Mouse (Mus musculus): ENCODE data around the gene Ankrd54. TPM values are rescaled to one million over a fixed set of nuclear protein-coding genes. Genes with fewer than 3 reads are reported as not detected.
A peak's percentile ranks its signal among the peaks of the same experiment; 100 is the strongest.

Ankrd54 gene
- total and polyA plus RNA-seq, 2 experiments = 5.1 to 27.1 TPM

- peaks cover 2% of the 10 kb centered on the region; the same call in 1 of the 2 replicates for H3K4me1 ChIP-seq (ENCODE audit: control insufficient read depth, insufficient read depth, low read length)
- no peak overlapping the region for H3K9ac ChIP-seq (ENCODE audit: low read depth, low read length)
Observed at GRCm38 (mm10) chr15:79067631-79068030, 4.9 kb upstream of the Ankrd54 start.

DNA sequence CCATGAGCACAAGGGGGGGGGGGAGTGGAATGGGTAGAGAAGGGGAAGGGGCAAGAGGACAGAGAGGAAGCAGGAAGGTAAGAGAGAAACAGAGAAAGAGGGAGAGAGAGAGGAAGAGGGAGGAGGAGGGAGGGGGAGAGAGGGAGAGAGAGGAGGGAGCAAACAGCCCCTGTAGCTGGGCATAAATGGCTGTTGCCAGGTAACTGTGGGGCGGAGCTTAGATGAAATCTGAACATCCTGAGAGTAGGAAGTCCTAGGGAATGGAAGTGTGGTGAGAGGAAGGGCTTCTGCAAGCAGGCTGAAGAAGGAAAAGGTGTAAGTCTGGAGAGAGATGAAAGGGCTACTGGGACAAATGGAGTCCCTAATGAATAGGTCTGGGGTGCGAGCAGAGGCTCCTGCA, 3.6 kb upstream of the Ankrd54 start:
- Histone ChIP-seq H3K9ac (ENCODE audit: low read depth, low read length) (no peak overlapping the region), H3K27me3 (ENCODE audit: control insufficient read depth, insufficient read depth, low read length) (no peaks in the 10 kb centered on the region), H3K79me2 (ENCODE audit: control insufficient read depth, insufficient read depth, low read length) (no peaks in the 10 kb centered on the region), H3K4me3 (ENCODE audit: insufficient read depth, low read depth, low read length) (no peak overlapping the region), H3K27ac (replicated peaks; ENCODE audit: insufficient read depth, low read depth, low read length) (no peak overlapping the region), H3K4me1 (ENCODE audit: control insufficient read depth, insufficient read depth, low read length) (peaks cover 2% of the 10 kb centered on the region; the same call in 1 of the 2 replicates), H3K36me3 (ENCODE audit: control insufficient read depth, insufficient read depth, low read length) (no peaks in the 10 kb centered on the region)
- DNase-seq (ENCODE audit: extremely low read depth, low read depth, low spot score) = no peak
- TF ChIP-seq POLR2A (IDR thresholded peaks at IDR 0.05; ENCODE audit: extremely low read depth, insufficient read depth, low read length) (no peak), CTCF (IDR thresholded peaks at IDR 0.05; ENCODE audit: low read depth, low read length) (no peak)
- WGBS = 94% methylated on average over 2 of the region's 2 CpGs

More at GRCm38 (mm10) chr15:79067631-79068030, 4.9 kb upstream of the Ankrd54 start:
- Histone ChIP-seq H3K27me3 (ENCODE audit: control insufficient read depth, insufficient read depth, low read length) (no peaks in the 10 kb centered on the region), H3K4me3 (ENCODE audit: insufficient read depth, low read depth, low read length) (no peak overlapping the region), H3K27ac (replicated peaks; ENCODE audit: insufficient read depth, low read depth, low read length) (no peak overlapping the region), H3K79me2 (ENCODE audit: control insufficient read depth, insufficient read depth, low read length) (no peaks in the 10 kb centered on the region), H3K36me3 (ENCODE audit: control insufficient read depth, insufficient read depth, low read length) (no peaks in the 10 kb centered on the region)
- WGBS = 65% methylated on average over 3 of the region's 3 CpGs
- no peak for DNase-seq (ENCODE audit: extremely low read depth, low read depth, low spot score)
- TF ChIP-seq CTCF (IDR thresholded peaks at IDR 0.05; ENCODE audit: low read depth, low read length) (no peak), POLR2A (IDR thresholded peaks at IDR 0.05; ENCODE audit: extremely low read depth, insufficient read depth, low read length) (no peak)

- Histone ChIP-seq H3K27ac (replicated peaks; ENCODE audit: insufficient read depth, low read depth, low read length) (no peak overlapping the region), H3K36me3 (ENCODE audit: control insufficient read depth, insufficient read depth, low read length) (no peaks in the 10 kb centered on the region), H3K4me1 (ENCODE audit: control insufficient read depth, insufficient read depth, low read length) (peaks cover 2% of the 10 kb centered on the region; the same call in 1 of the 2 replicates), H3K4me3 (ENCODE audit: insufficient read depth, low read depth, low read length) (no peak overlapping the region), H3K9ac (ENCODE audit: low read depth, low read length) (no peak overlapping the region), H3K27me3 (ENCODE audit: control insufficient read depth, insufficient read depth, low read length) (no peaks in the 10 kb centered on the region), H3K79me2 (ENCODE audit: control insufficient read depth, insufficient read depth, low read length) (no peaks in the 10 kb centered on the region)
- DNase-seq (ENCODE audit: extremely low read depth, low read depth, low spot score) = no peak
- TF ChIP-seq POLR2A (IDR thresholded peaks at IDR 0.05; ENCODE audit: extremely low read depth, insufficient read depth, low read length) (no peak), CTCF (IDR thresholded peaks at IDR 0.05; ENCODE audit: low read depth, low read length) (no peak)
- 78% methylated on average over 8 of the region's 8 CpGs for WGBS
Observed at GRCm38 (mm10) chr15:79065086-79065770, 2.5 kb upstream of the Ankrd54 start.

GRCm38 (mm10) chr15:79063160-79063740, 557 bp upstream of the Ankrd54 start:
- peak overlapping the region; percentile 9; the same call in 1 of the 2 replicates for H3K27ac ChIP-seq (replicated peaks; ENCODE audit: insufficient read depth, low read depth, low read length)
- H3K9ac ChIP-seq (ENCODE audit: low read depth, low read length) = no peak overlapping the region
- 4% methylated on average over 14 of the region's 14 CpGs for WGBS
- no peak overlapping the region for H3K4me3 ChIP-seq (ENCODE audit: insufficient read depth, low read depth, low read length)
- H3K27me3 ChIP-seq (ENCODE audit: control insufficient read depth, insufficient read depth, low read length) = no peaks in the 10 kb centered on the region
- H3K36me3 ChIP-seq (ENCODE audit: control insufficient read depth, insufficient read depth, low read length) = peaks cover 2% of the 10 kb centered on the region; the same call in 1 of the 2 replicates
- H3K4me1 ChIP-seq (ENCODE audit: control insufficient read depth, insufficient read depth, low read length) = peaks cover 2% of the 10 kb centered on the region; the same call in 1 of the 2 replicates
- TF ChIP-seq POLR2A (IDR thresholded peaks at IDR 0.05; ENCODE audit: extremely low read depth, insufficient read depth, low read length) (no peak), CTCF (IDR thresholded peaks at IDR 0.05; ENCODE audit: low read depth, low read length) (no peak)
- peak; percentile 76 for DNase-seq (ENCODE audit: extremely low read depth, low read depth, low spot score)
- H3K79me2 ChIP-seq (ENCODE audit: control insufficient read depth, insufficient read depth, low read length) = no peaks in the 10 kb centered on the region

DNA sequence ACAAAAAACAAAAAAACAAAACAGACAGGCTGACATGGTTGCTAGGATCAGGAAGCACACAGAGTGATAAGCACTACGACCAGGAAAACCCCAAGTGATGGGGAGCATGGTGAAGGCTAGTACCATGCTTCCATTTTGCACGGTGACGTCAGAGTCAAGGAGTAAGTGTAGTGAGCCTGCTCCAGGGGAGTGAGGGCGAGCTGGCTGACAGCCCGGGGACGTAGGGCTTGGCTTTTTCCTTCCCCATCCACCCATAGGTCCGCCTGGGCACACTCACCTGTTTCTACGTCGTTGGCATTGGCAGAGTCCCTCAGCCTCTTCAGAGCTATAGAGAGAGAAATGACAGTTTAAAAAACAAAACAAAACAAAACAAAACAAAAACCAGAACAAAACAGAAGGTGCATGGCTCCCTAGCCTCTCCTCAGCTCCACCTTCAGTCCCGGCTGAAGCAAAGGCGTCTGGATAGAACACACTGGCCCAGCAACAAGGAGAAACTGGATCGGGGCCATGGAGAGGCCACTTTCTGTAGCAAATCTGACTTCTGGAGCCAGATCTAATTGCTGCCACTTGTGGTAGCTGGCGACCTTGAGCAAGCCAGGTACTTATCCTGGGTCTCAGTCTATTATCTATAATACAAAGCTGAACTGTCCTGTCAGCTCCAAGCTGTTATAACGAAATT, 1.7 kb downstream of the Ankrd54 start:
- H3K79me2 ChIP-seq (ENCODE audit: control insufficient read depth, insufficient read depth, low read length) = no peaks in the 10 kb centered on the region
- H3K27ac ChIP-seq (replicated peaks; ENCODE audit: insufficient read depth, low read depth, low read length) = no peak overlapping the region
- no peaks in the 10 kb centered on the region for H3K27me3 ChIP-seq (ENCODE audit: control insufficient read depth, insufficient read depth, low read length)
- no peak for DNase-seq (ENCODE audit: extremely low read depth, low read depth, low spot score)
- no peak overlapping the region for H3K4me3 ChIP-seq (ENCODE audit: insufficient read depth, low read depth, low read length)
- peaks cover 2% of the 10 kb centered on the region; the same call in 1 of the 2 replicates for H3K4me1 ChIP-seq (ENCODE audit: control insufficient read depth, insufficient read depth, low read length)
- peaks cover 2% of the 10 kb centered on the region; the same call in 1 of the 2 replicates for H3K36me3 ChIP-seq (ENCODE audit: control insufficient read depth, insufficient read depth, low read length)
- no peak overlapping the region for H3K9ac ChIP-seq (ENCODE audit: low read depth, low read length)
- 91% methylated on average over 14 of the region's 14 CpGs for WGBS
- TF ChIP-seq CTCF (IDR thresholded peaks at IDR 0.05; ENCODE audit: low read depth, low read length) (no peak), POLR2A (IDR thresholded peaks at IDR 0.05; ENCODE audit: extremely low read depth, insufficient read depth, low read length) (no peak)
